Mouse (Mus musculus) stomach, embryonic 14.5 days (tissue): ENCODE measurements around the gene Nfatc3. TPM values are rescaled to one million over a fixed set of nuclear protein-coding genes. Genes with fewer than 3 reads are reported as not detected.

Experiments used
- ATAC-seq: fragments of 200-750 bp; cut with Nextera tagmentation; 2 replicates; pipeline ENCODE4 v1.8.0; 2017; ENCODE audit warnings: low read depth, moderate TSS enrichment; ENCODE audit not compliant: insufficient number of reproducible peaks, insufficient read depth, low FRiP score
- H3K27ac ChIP-seq: fragments of 300-500 bp; sonication (generic); 2 replicates; pipeline ENCODE4 v1.5.1; 2014; ENCODE audit warnings: mild to moderate bottlenecking, low read length, moderate library complexity, mixed read lengths
- H3K27me3 ChIP-seq: fragments of 300-500 bp; sonication (generic); 2 replicates; pipeline ENCODE4 v1.6.1; 2014; ENCODE audit warnings: low read length, control low read depth, mixed read lengths; ENCODE audit not compliant: control insufficient read depth, insufficient read depth
- H3K36me3 ChIP-seq: fragments of 300-500 bp; sonication (generic); 2 replicates; pipeline ENCODE4 v1.6.1; 2014; ENCODE audit warnings: mild to moderate bottlenecking, control low read depth, low read length, moderate library complexity, mixed read lengths; ENCODE audit not compliant: control insufficient read depth, insufficient read depth
- H3K4me1 ChIP-seq: fragments of 300-500 bp; sonication (generic); 2 replicates; pipeline ENCODE4 v1.6.1; 2014; ENCODE audit warnings: low read length, control low read depth, mixed read lengths; ENCODE audit not compliant: control insufficient read depth, insufficient read depth
- H3K4me2 ChIP-seq: fragments of 300-500 bp; sonication (generic); replicated peaks from 2 replicates; pipeline ENCODE4 v1.6.1; 2014; ENCODE audit warnings: low read depth, low read length, control low read depth
- H3K4me3 ChIP-seq: fragments of 300-500 bp; sonication (generic); 2 replicates; pipeline ENCODE4 v1.5.1; 2014; ENCODE audit warnings: low read depth, low read length, control low read depth
- H3K9ac ChIP-seq: fragments of 300-500 bp; sonication (generic); replicated peaks from 2 replicates; pipeline ENCODE4 v1.6.1; 2014; ENCODE audit warnings: low read depth, mild to moderate bottlenecking, control low read depth, low read length, moderate library complexity, mixed read lengths
- H3K9me3 ChIP-seq: fragments of 300-500 bp; sonication (generic); 2 replicates; pipeline ENCODE4 v1.6.1; 2016; ENCODE audit warnings: low read depth, low read length, control low read depth; ENCODE audit not compliant: control insufficient read depth
- WGBS: fragments of 180-500 bp; shearing (Covaris S2); extraction: QIAGEN DNeasy Blood & Tissue Kit; methylation state at CpG from one replicate; pipeline ENCODE4 v1.1.7; 2014; 5-methylcytosine and 5-hydroxymethylcytosine counted together
- polyA plus RNA-seq: library from polyadenylated mRNA; unstranded; fragments of >200 nt; fragmentation: Nextera tagmentation; extraction: Ambion mirVana; gene quantifications from 2 replicates; pipeline ENCODE4 v1.2.1, GENCODE M21; 2014

The Nfatc3 gene
- polyA plus RNA-seq, 1 experiment from 2014 or later = 10.5 TPM

GRCm38 (mm10) chr8:106178428-106178827 is 119.8 kb downstream of the Nfatc3 start:
- 25% methylated on average over 2 of the region's 2 CpGs for WGBS

More at GRCm38 (mm10) chr8:106178428-106178827, 119.8 kb downstream of the Nfatc3 start:
- Histone ChIP-seq H3K36me3 (peaks cover 3% of the 10 kb centered on the region; the same call in 1 of the 2 replicates), H3K9me3 (no peaks in the 10 kb centered on the region), H3K27me3 (no peaks in the 10 kb centered on the region), H3K4me2 (no peak overlapping the region), H3K4me1 (peaks cover 13% of the 10 kb centered on the region; the same call in 1 of the 2 replicates), H3K27ac (no peak overlapping the region), H3K9ac (no peak overlapping the region), H3K4me3 (no peak overlapping the region)
- no peak for ATAC-seq

Other genes with a start within 250 kb of the Nfatc3 start
- gene Ranbp10, start 231.5 kb upstream of the Nfatc3 start, polyA plus RNA-seq = 15.0 and 18.4 TPM in 2 replicates
- gene Tsnaxip1, start 231.1 kb upstream of the Nfatc3 start, polyA plus RNA-seq = 0.30 TPM in 1 of 2 replicates, not detected in the other
- gene Cenpt, start 205.6 kb upstream of the Nfatc3 start, polyA plus RNA-seq = 47.2 and 52.3 TPM in 2 replicates
- 51.4 and 56.4 TPM in 2 replicates for gene Thap11, start 203.7 kb upstream of the Nfatc3 start, polyA plus RNA-seq
- 265 and 276 TPM in 2 replicates for gene Nutf2, start 198.3 kb upstream of the Nfatc3 start, polyA plus RNA-seq
- gene Edc4, start 178.0 kb upstream of the Nfatc3 start, polyA plus RNA-seq = 34.4 and 36.9 TPM in 2 replicates
- gene Nrn1l, start 165.3 kb upstream of the Nfatc3 start, polyA plus RNA-seq = 0.60 and 0.90 TPM in 2 replicates
- 30.2 and 30.5 TPM in 2 replicates for gene Pskh1, start 158.4 kb upstream of the Nfatc3 start, polyA plus RNA-seq
- 0.67 and 0.98 TPM in 2 replicates for gene Ctrl, start 125.0 kb upstream of the Nfatc3 start, polyA plus RNA-seq
- gene Psmb10, start 120.4 kb upstream of the Nfatc3 start, polyA plus RNA-seq = 40.0 and 42.6 TPM in 2 replicates
- 1.6 and 2.1 TPM in 2 replicates for gene Lcat, start 115.5 kb upstream of the Nfatc3 start, polyA plus RNA-seq
- gene Slc12a4, start 92.7 kb upstream of the Nfatc3 start, polyA plus RNA-seq = 38.1 and 39.3 TPM in 2 replicates
- not detected in 2 replicates for gene Dpep3, start 79.4 kb upstream of the Nfatc3 start, polyA plus RNA-seq
- 22.8 and 23.6 TPM in 2 replicates for gene Dus2, start 67.5 kb upstream of the Nfatc3 start, polyA plus RNA-seq
- 0.29 TPM in 1 of 2 replicates, not detected in the other for gene Dpep2nb, start 52.9 kb upstream of the Nfatc3 start, polyA plus RNA-seq
- gene Ddx28, start 47.0 kb upstream of the Nfatc3 start, polyA plus RNA-seq = 16.4 and 18.4 TPM in 2 replicates
- 30.0 and 35.4 TPM in 2 replicates for gene Esrp2, start 78.1 kb downstream of the Nfatc3 start, polyA plus RNA-seq
- 3.9 and 4.0 TPM in 2 replicates for gene Pla2g15, start 91.6 kb downstream of the Nfatc3 start, polyA plus RNA-seq
- gene Slc7a6, start 110.0 kb downstream of the Nfatc3 start, polyA plus RNA-seq = 60.4 and 65.6 TPM in 2 replicates
- gene Slc7a6os, start 152.1 kb downstream of the Nfatc3 start, polyA plus RNA-seq = 35.4 and 36.6 TPM in 2 replicates
- gene Prmt7, start 152.1 kb downstream of the Nfatc3 start, polyA plus RNA-seq = 46.2 and 47.2 TPM in 2 replicates